Mouse (Mus musculus) testis, postnatal 14 days (tissue): ENCODE measurements around the gene Fat3.

Source experiments
- DNase-seq: peaks from one replicate; pipeline ENCODE4 v3.0.0; 2021; ENCODE audit warnings: low spot score

Gene Fat3

DNA sequence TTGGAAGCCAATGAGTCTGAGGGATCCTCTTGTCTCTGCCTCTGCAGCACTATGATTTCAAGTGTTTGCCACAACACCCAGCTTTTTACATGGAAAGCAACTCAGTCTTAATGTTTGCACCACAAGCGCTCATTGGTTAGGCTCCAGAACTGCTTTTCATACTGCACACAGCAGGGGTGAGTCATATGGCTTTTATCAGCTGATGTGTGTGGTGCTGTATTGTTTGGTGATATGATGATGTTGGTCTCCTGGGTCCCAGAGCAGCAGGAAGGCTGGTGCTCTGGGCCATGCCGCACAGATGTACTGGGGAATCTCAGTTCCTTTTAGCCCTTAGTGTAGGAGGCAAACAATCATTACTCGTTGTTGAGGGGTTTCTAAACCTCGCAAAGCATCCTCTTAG is 190.8 kb downstream of the Fat3 start:
- DNase-seq = no peak

DNA sequence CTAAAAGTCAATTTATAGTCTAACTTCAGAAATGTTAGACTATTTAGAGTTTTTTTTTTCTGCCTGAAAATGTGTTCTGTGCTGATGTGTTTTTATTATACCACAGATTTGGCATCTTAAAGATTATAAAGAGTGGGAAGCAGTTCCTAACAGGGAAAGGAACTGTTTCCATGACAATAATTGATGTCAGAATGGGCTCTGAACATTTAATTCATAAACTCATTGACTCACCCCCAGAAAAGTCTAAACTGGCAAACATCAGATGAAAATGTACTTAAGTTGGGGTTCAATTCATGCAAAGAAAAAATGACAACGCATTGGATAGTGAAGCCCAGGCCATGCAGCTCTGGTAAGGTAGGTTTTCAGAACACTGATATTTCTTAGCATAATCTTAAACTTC is 193.3 kb downstream of the Fat3 start:
- DNase-seq = no peak

DNA sequence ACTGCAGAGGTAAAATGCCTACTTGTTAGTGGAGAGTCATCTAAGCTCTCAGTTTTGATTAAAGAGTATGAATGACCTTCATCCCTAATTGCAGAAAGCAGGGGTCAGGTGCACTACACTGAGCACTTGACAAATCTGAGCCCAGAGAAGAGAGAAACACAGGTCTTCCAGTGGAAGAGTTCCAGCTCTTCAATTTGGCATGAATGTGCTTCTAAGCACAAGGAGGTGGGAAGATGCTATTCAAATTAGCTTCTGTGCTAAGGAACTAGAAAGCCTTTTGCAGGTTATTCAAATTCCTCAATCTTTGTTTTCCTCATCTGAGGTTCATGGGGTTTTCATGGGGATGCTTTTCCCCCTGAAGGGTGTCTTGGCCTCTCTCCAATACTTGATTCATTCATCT is 194.9 kb downstream of the Fat3 start:
- no peak for DNase-seq

DNA sequence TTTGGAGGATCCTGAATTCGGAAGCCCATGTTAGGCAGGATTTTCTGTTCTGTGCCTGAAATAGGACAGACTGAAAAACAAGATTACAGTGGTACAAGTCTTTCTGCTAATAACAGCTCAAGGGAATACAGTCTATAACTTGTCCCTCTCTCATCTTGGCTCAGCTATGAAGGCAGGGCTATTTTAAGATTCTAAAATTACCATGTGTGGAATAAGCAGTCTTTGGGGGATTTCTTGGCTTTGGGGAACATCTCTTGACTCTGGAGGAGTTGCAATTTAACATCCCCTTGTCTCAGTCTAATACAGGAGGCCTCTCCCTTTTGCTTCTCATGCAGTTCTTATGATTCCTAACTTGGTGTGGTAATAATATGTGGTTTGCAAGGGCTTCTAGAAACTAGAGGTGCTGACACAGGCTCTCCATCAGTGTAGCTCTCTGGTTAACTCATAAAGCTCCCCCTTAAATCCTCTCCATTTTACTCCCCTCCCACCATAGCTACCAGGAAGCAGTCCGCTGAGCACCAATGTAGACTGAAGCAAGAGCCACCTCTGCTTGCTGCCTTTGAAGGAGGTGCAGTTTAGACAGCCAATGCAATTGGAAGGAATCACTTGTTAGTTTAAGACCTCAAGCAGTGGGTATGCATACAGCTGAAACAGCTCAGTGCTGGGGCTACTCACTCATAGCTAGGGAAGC is 195.5 kb downstream of the Fat3 start:
- DNase-seq = no peak

DNA sequence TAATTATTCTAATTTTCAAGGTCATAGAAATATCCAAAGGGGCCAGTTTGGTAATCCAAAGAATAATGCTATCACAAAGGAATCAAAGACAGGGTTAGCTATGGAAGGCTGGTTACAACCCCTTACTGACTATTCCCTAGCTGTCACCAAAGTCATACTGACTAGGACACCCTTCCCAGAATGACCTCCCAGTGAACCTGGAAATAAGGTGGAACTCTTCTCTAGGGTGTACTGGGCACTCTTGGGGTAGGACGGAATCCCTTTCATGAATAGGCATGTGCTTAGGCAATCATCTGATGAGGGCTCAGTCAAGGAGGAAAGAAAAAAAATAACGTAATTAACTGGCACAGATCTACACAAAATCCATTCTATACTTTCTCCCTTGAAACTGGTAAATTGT is 196.1 kb downstream of the Fat3 start:
- no peak for DNase-seq

DNA sequence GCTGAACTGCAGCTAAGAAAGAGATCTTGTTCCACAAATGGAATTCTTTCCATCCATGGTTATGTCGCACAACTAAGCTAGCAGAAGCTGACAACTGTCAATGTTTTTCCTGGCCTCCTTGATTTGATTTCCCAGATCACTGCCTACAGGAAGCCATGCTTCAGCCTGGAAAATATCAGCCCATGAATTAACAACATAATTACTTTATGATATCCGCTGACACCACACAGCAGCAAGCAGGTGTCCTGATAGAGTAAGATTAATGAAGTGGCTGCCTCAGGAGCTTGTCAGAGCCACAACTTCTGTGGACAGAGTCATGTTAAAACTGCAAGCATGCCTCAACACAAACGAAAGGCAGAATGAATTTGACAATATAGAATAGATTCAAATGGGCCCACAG is 198.6 kb downstream of the Fat3 start:
- DNase-seq = no peak

DNA sequence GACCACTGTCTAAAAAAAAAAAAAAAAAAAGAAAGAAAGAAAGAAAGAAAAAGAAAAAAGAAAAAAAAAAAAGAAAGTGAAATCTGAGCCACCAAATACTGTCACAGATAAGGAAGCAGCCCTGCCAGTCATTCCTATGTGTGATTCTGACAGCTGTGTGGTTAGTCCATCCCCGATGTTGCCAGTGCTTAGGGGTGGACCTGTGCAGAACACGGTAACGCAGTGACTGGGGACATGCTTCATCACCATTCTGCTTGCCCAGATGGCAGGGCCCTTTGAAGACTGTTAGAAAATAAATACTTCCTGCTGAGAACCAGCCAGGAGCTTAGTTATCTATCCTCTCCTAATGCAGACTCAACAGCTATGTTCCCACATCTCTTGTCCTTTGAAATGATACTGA is 203.2 kb downstream of the Fat3 start:
- DNase-seq = no peak

DNA sequence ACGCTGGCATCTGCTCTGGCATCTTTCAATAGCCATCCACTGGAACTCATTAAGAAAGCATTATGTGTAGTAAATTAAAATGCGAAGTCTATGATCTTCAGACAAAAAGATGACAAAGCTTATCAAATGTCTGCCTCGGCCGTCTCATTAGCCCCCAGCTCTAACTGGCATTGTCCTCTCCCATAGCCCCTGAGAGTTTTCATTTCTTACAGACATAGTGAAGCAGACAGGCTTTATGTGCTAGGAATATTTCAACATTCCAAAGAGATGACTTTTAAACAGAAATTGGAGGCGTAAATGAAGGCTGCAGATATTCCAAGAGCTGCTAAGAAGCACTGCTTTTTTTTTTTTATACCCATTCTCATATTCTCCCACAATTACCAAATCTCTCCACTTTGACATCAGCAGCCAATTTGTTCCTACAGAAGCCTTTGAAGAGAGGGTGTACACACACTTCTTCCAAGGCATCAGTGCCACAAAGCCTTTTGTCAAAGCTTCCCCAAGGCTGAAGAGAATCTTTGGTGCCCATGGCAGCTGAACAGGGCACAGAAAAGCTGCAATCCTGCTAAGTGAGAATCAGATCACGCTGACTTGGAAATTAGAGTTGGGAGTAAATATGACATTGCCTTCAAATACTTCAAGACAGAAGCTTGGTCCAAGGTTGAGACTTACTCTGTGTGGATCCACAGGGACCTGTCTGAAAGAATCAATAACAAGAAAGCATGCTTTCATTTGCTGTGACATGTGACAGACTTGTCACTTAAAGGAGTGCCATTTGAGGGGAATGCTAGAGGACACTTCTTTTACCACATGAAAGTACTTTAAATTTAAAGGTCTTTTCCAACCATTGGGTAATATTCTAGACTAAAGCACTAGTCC is 206.9 kb downstream of the Fat3 start:
- DNase-seq = no peak

DNA sequence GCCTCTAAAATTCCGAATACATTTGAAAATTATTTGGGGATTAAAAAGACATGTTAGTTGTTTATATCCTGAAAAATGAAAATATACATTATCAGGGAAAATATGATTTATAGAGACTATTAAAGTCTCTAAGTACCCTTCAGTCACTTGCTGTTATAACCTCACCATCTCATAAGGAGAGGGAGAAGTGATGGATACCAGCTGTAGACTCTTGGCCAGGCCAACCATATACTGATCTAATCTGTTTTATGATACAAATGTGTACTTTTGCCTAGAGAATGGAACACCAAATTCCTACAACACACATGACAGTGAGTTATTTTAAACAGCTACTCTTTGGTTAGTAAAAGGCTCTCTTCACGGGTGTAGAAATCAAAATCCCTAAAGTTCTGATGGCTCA is 208.6 kb downstream of the Fat3 start:
- DNase-seq = no peak

DNA sequence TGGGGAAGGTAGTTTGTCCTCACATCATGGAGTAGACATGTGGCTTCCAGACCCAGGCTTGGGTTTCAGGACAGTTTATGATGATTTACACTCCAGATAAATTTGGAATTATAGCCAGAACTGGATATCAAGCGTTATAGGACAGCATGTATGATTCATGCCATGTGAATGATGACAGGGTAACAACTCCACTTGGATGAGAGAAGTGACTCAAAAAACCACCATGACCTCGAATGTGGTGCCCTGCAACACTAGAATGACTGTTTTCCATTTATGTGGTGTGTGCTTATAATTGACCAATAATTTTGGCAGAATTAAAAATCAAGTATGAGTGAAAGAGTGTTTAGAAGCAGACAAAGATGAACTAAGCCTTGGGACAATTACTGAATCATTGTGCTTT is 210.2 kb downstream of the Fat3 start:
- no peak for DNase-seq

DNA sequence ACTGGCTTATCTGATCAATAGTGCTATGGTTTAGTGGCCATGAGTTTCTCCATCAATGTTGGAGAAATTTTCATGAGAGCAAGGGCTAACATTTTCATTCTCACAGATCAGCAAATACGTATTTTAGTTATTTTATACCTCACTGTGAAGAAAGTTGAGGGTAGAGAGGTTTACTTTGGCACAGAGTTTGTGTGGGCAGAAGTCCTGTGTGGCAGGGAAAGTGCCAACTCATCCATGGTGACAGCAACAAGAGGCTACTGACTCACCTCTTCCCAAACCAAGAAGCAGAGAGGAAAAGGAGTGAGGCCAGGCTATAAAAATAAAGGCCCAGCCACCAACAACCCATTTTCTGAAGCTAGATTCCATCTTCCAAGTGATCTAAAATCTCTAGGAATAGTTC is 218.1 kb downstream of the Fat3 start:
- DNase-seq = no peak

DNA sequence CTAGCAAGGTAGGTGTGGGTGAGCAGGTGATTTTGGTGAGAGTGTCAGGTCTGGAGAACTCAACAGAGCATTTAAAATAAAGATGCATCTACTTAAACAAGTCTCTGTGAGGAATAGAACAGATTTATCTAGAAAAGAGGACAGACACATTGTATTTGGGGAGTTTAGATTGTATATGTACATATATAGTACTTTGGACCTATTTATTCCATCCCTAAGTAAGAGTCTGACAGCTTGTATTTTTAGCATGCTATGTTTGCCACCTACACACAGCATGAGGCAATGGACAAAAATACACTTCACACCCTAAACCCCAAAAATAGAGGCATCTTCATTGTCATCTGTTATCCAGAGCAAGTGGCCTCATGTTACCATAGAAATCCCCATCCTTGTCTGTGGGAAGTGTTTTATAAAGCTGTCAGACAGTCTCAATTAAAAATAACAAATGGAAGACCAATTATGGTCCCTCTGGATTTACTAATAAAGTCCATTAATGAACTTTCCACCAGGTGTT is 218.7 kb downstream of the Fat3 start:
- DNase-seq = no peak

DNA sequence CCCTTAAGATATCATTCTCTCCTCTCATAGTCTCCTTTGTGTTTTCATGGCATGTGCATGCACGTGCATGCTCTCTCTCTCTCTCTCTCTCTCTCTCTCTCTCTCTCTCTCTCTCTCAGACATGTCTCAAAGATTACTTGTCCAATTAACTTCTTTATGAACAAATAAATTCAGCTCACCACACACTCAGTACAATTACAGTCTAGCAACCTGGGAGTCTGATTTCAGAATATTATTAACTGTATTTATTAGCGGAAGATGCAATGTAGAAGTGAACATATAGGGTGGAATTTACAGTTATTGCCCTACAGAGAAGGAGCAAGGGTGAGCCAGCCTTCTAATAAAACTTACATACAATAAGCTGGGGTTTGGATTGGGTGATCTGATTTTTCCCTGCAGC is 225.5 kb downstream of the Fat3 start:
- no peak for DNase-seq

DNA sequence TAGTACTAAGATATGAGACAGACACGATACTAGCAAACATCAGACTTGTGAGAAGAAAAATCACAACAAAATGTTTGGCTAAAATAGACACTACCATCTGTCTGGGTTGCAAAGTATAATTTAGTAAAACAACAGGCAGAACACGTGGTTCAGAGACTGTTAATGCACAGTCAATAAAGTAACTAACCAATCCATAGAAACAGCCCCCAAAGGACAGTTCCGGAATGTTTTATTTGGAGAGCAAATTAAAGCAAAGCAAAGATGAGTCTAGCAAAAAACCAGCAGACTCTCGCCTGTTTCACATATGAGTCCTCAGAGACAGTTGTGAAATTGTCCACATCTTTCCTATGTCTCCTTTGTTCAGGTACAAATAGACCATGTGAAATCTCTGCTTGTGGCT is 227.0 kb downstream of the Fat3 start:
- no peak for DNase-seq

DNA sequence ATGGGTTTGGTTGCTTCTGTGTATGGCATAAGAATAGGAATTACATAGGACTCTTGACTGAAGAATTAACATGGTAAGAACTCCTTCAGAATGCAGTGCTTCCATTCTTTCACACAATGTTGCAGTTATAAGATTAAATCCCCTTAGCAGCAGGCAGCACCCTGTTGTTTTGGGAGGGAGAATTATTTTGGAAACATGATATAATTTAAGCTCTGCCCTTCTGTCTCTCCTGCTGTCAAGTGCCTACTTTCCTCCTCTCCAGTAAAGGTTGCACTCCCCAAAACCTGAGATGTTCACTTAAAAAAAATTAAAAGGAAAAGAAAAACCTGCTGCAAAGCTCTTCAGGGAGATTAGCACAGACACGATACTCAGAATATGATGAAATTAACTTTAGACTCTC is 228.3 kb downstream of the Fat3 start:
- no peak for DNase-seq

DNA sequence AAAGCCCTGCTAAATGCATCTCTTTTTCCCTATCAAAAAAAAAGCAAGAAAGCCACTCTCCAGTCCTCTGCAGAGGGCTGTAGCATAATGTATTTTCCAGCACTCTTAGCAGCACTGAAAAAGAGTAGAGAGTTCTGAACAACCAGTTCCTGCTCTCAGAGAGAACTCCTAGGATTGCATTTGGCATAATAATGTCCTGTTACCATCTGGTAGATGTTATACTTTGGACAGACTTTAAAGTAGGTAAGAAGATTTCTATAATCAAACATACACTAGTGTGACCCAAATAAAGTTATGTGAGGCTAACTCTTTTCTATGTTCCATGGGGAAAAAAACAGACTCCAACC is 230.3 kb downstream of the Fat3 start:
- DNase-seq = no peak

DNA sequence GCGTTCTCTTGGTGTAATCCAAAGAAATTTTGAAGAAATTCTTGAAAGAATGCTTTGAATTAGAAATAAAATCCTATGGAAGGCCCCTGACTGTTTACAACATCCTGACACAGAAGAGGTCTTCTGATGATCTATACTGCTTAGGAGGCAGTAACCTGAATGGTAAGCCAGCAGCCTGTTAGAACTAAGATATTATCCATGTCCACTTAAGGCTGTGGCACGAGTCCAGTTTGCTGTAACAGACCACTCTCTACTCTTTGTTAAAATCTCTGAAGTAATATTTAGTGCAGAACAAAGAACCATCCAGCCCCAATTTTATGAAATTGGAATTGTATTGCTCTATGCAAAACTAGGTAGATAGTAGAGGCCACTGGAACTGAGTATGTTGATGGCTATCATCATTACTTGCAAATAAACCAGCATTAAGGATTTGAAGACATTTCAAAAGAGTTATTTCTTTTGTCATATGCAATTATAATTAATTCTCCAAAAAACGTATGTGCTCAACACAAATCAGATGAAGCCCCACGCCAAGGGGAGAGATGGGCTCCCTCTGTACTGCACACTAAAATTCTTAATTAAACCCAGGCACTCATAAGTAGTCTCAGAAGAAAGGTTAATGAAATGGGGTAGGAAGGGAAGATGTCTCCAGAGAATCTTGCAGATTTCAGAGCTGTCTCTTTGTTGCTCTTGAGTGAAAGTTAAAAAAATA is 230.9 kb downstream of the Fat3 start:
- no peak for DNase-seq

DNA sequence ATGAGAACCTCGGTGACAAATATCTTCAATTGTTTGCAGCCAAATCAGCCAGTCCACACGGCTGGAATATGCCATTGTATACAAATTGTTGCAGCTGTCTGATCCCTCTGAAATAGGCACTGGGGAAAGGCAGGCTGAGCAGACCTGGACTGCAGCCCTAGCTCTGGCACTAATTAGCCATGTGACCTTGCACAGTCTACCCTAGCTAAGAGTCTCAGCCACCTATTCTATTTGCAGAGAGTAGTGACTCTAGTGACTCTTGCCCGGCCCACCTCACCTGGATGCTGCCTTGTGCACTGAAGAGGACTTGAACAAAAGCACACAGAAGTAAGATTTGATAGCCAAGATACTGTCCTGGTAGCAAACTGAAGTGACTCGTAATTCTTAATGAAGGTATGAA is 235.6 kb downstream of the Fat3 start:
- DNase-seq = no peak

DNA sequence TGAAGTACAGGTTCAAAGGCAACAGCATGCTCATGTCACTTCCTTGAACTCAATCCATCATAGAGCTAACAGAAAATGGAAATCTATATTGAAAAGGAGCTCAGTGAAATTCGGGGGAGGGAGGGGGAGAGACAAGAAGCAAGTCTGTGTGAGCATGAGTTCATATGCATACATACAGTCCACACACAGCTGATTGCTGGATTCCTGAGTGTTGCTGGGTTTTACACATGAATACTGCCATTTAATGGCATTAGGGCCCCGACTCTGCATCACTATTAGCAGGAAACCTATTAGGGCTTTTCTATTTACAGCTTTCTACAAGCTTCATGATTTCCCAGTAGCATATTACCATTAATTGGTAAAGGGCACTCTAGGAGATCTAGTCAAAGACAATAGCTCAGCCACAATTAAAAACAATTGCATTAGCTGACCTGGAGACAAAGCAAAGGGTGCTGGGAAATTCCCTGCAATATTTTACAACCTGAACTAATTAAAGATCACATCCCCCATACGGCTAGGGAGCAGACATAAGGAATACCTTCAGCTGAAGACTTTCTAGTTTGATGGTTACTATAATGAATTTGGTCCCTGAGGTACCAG is 243.7 kb downstream of the Fat3 start:
- no peak for DNase-seq

DNA sequence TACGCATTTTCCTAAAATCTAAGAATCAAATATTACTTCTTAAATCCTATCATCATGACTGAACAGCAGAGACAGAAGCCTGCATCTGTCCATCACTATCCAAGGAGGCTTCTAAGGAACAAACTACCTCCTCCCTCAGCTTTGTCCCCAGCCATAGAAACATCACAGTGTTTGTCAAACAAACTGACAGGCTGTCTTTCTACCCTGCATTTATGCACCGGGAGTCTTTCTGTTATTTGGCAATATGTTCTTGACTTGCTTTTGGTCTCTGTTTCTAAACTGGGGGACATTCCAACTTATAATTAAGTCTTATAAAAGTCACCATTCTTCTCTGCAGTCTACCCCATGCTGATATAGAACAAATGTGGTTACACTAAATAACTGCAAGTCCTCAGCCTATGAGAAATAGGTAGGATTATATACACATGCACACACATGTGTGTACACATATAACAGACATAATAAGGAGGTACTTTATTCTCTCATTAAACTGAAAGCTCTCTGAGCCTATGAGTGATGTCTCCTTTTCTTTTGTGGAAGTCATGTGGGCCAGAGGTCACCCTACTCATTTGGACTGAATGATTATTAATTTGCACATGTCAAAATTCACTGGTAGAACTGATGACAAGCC is 244.4 kb downstream of the Fat3 start:
- no peak for DNase-seq

DNA sequence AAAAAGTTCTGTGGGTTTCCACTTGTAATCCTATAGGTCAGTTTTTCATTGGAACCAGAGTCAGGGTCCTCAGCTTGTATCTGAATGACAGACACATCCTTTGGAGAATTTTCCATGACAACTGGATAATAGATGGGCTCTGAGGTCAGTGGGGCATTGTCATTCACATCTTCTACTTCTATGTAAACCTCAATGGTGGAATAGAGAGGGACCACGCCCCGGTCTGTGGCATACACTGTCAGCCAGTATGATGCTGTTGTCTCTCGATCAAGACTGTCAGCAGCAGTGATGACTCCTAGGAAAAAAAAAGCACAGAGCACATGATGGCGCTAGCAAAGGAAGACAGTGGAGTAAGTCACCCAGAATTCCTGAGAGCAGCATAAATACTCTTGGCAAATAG is 254.3 kb downstream of the Fat3 start:
- no peak for DNase-seq

DNA sequence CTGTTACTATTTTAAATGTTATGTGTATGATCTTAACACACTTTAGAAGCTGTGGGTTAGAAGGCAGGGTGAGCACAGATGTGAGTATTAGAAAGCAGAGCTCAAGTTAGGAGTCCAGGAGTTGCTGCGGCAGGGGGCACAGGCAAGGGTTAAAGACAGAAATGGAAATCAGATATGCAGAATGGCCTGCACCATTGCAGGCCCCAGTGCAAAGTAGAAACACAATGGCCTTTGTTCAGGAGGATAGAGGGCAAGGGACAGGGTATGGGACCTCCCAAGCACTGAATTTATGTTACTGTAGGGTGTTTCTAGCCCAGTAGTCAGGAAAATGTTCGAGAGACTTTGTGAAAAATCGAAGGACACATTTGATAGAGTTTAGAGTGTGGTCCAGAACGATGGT is 269.5 kb downstream of the Fat3 start:
- DNase-seq = no peak
